Mouse (Mus musculus): ENCODE measurements at regions not wholly inside any gene's neighbourhood (a gene's known extent, or its start where the extent isn't known, plus 50 kb on each side); places are given as distances from the start of the nearest gene placed in this dataset.

DNA sequence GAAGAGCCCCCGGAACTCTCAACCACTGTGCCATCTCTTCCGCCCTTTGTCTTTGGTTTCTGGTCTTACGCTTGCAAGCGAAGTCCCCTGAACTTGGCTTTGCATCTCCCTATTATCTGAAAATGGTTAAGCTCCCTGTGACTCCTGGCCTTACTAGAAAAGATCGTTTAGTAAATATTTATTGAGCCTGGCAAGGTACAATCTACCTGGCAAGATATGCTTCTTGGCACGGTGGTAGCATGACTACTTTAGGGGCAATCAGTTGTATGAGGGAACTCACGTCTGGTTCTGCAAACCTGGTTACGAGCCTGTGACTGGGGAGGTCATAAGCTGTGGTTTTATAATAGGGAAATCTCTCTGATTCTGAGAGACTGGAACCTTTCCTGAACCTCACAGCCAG lies 103.4 kb upstream of the Hnrnpa3 start:
- Histone ChIP-seq H3K36me3 (replicated peaks) (no peaks in the 10 kb centered on the region), H3K9me3 (replicated peaks) (no peaks in the 10 kb centered on the region), H3K4me3 (ENCODE audit: low read depth, low read length) (no peak overlapping the region), H3K27me3 (ENCODE audit: insufficient read depth, low read length) (peaks cover 2% of the 10 kb centered on the region; the same call in 1 of the 2 replicates), H3K4me1 (ENCODE audit: insufficient read depth, low read depth, low read length) (no peaks in the 10 kb centered on the region)
- ATAC-seq (ENCODE audit: extremely low read depth, insufficient number of reproducible peaks, low FRiP score, poor library complexity, severe bottlenecking): no peak
- no peak for DNase-seq (ENCODE audit: low spot score)
- no peak for TF ChIP-seq GATA2 (IDR thresholded peaks at IDR 0.05; ENCODE audit: borderline replicate concordance, low read depth, low read length)
- no peak for TF ChIP-seq CTCF (IDR thresholded peaks at IDR 0.05; ENCODE audit: low read depth, low read length)
- TF ChIP-seq POLR2AphosphoS5 (IDR thresholded peaks at IDR 0.05; ENCODE audit: insufficient replicate concordance, low read depth, low read length): no peak
- TF ChIP-seq TAL1 (conservative IDR thresholded peaks at IDR 0.05; ENCODE audit: low read depth, low read length): no peak
- TF ChIP-seq GATA1 (IDR thresholded peaks at IDR 0.05; ENCODE audit: borderline replicate concordance, low read length): no peak

DNA sequence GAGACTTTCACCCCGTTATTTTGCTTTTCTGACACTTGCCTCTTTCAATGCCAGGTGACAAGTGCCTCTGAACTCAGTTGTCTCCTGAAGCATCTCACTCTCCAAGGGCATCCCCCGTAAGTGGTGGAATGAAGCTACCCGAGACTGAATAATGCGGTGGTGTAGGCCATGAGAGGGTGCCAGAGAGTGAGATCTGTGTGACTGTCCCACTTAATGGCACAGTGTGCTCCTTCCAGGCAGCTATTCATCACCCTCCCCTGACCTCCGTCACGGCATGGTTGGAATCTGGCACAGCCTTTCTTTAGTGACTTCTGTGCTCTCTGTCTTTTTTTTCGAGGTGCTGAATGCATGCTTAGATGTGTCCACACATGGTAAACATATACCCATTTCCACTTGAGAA lies 102.3 kb upstream of the Hnrnpa3 start:
- TF ChIP-seq POLR2AphosphoS5 (IDR thresholded peaks at IDR 0.05; ENCODE audit: insufficient replicate concordance, low read depth, low read length) (no peak), CTCF (IDR thresholded peaks at IDR 0.05; ENCODE audit: low read depth, low read length) (no peak), TAL1 (conservative IDR thresholded peaks at IDR 0.05; ENCODE audit: low read depth, low read length) (no peak), GATA1 (IDR thresholded peaks at IDR 0.05; ENCODE audit: borderline replicate concordance, low read length) (no peak), GATA2 (IDR thresholded peaks at IDR 0.05; ENCODE audit: borderline replicate concordance, low read depth, low read length) (no peak)
- Histone ChIP-seq H3K4me1 (ENCODE audit: insufficient read depth, low read depth, low read length) (no peaks in the 10 kb centered on the region), H3K9me3 (replicated peaks) (no peaks in the 10 kb centered on the region), H3K36me3 (replicated peaks) (no peaks in the 10 kb centered on the region), H3K4me3 (ENCODE audit: low read depth, low read length) (no peak overlapping the region), H3K27me3 (ENCODE audit: insufficient read depth, low read length) (peaks cover 2% of the 10 kb centered on the region; the same call in 1 of the 2 replicates)
- ATAC-seq (ENCODE audit: extremely low read depth, insufficient number of reproducible peaks, low FRiP score, poor library complexity, severe bottlenecking) (no peak), DNase-seq (ENCODE audit: low spot score) (no peak)

DNA sequence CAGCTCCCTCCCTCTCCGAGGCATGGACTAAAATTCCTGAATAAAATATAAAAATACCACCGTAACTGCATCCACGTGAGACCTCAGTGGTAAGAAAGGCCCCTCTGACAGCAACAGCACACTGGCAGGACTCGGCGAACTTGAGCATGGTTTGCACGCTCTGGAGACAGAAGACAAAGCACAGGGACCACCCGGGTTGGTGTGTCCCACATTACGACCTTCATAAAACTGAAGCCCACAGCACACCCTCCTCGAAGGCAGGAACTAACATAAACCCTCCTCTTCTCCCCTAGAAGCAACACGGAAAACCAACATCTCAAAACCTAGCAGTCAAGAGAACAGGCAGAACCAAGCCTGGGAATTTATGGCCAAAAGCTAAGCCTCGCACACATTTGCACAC lies 101.7 kb upstream of the Hnrnpa3 start:
- Histone ChIP-seq H3K9me3 (replicated peaks) (no peaks in the 10 kb centered on the region), H3K4me1 (ENCODE audit: insufficient read depth, low read depth, low read length) (no peaks in the 10 kb centered on the region), H3K36me3 (replicated peaks) (no peaks in the 10 kb centered on the region), H3K27me3 (ENCODE audit: insufficient read depth, low read length) (peaks cover 2% of the 10 kb centered on the region; the same call in 1 of the 2 replicates), H3K4me3 (ENCODE audit: low read depth, low read length) (no peak overlapping the region)
- no peak for DNase-seq (ENCODE audit: low spot score)
- no peak for ATAC-seq (ENCODE audit: extremely low read depth, insufficient number of reproducible peaks, low FRiP score, poor library complexity, severe bottlenecking)
- TF ChIP-seq POLR2AphosphoS5 (IDR thresholded peaks at IDR 0.05; ENCODE audit: insufficient replicate concordance, low read depth, low read length) (no peak), TAL1 (conservative IDR thresholded peaks at IDR 0.05; ENCODE audit: low read depth, low read length) (no peak), GATA1 (IDR thresholded peaks at IDR 0.05; ENCODE audit: borderline replicate concordance, low read length) (no peak), CTCF (IDR thresholded peaks at IDR 0.05; ENCODE audit: low read depth, low read length) (no peak), GATA2 (IDR thresholded peaks at IDR 0.05; ENCODE audit: borderline replicate concordance, low read depth, low read length) (no peak)

DNA sequence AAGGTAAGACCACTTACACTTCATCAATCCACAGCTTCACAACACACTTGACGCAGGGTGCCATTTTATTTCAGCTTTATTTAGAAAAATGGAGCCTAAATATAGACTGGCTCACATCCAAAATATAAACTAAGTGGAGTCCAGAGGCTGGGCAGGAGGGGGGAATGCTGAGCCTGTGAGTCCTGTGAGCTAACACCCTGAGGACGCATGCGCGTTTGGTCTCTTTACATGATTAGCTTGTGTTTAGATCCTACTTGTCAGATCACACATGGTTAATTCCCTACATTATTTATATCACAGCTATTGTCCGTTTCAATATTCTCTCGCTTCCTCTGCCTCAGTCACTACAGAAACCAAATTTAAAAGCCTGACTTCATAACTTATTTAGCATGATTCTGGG lies 99.1 kb upstream of the Hnrnpa3 start:
- TF ChIP-seq POLR2AphosphoS5 (IDR thresholded peaks at IDR 0.05; ENCODE audit: insufficient replicate concordance, low read depth, low read length) (no peak), GATA2 (IDR thresholded peaks at IDR 0.05; ENCODE audit: borderline replicate concordance, low read depth, low read length) (no peak), GATA1 (IDR thresholded peaks at IDR 0.05; ENCODE audit: borderline replicate concordance, low read length) (no peak), CTCF (IDR thresholded peaks at IDR 0.05; ENCODE audit: low read depth, low read length) (no peak), TAL1 (conservative IDR thresholded peaks at IDR 0.05; ENCODE audit: low read depth, low read length) (no peak)
- Histone ChIP-seq H3K27me3 (ENCODE audit: insufficient read depth, low read length) (no peaks in the 10 kb centered on the region; the same call in 1 of the 2 replicates), H3K9me3 (replicated peaks) (no peaks in the 10 kb centered on the region), H3K4me1 (ENCODE audit: insufficient read depth, low read depth, low read length) (no peaks in the 10 kb centered on the region), H3K4me3 (ENCODE audit: low read depth, low read length) (no peak overlapping the region), H3K36me3 (replicated peaks) (no peaks in the 10 kb centered on the region)
- ATAC-seq (ENCODE audit: extremely low read depth, insufficient number of reproducible peaks, low FRiP score, poor library complexity, severe bottlenecking): no peak
- no peak for DNase-seq (ENCODE audit: low spot score)

DNA sequence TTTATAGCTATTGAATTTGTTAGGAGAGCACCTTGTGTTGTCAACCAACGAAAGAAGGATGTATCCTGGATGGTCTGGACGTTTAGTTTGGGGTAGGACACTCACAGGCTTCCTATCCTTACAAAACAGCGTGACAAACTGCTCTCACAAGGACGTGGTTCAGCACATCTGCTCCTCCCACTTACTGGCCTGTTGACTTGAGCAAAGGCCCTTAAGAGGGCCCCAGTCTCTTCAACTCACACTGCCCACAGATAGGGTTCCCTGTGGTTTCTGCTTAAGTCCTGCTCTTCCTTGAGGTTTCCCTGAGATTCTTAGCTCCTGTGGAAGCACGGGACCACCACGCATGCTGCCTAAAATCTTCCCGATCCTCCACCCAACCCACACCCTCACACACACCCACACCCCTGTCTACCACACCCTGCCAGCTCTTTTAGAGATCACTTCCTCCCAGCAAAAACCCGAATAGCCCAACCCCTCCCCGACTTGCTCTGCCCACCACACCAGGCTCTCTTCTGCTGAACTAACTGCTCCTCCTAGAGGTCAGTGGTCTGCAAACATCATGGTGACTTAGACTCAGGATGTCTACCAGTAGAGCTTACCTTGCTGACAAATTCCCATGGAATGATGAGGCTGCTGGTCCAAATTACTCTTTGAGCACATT lies 95.7 kb upstream of the Hnrnpa3 start:
- DNase-seq (ENCODE audit: low spot score): no peak
- H3K4me3 ChIP-seq (ENCODE audit: low read depth, low read length): no peak overlapping the region
- H3K36me3 ChIP-seq (replicated peaks): no peaks in the 10 kb centered on the region
- TF ChIP-seq GATA1 (IDR thresholded peaks at IDR 0.05; ENCODE audit: borderline replicate concordance, low read length): no peak
- TF ChIP-seq CTCF (IDR thresholded peaks at IDR 0.05; ENCODE audit: low read depth, low read length): no peak
- TF ChIP-seq GATA2 (IDR thresholded peaks at IDR 0.05; ENCODE audit: borderline replicate concordance, low read depth, low read length): no peak
- no peak for TF ChIP-seq POLR2AphosphoS5 (IDR thresholded peaks at IDR 0.05; ENCODE audit: insufficient replicate concordance, low read depth, low read length)
- no peak for TF ChIP-seq TAL1 (conservative IDR thresholded peaks at IDR 0.05; ENCODE audit: low read depth, low read length)
- ATAC-seq (ENCODE audit: extremely low read depth, insufficient number of reproducible peaks, low FRiP score, poor library complexity, severe bottlenecking): no peak
- no peaks in the 10 kb centered on the region for H3K4me1 ChIP-seq (ENCODE audit: insufficient read depth, low read depth, low read length)
- no peaks in the 10 kb centered on the region; the same call in 1 of the 2 replicates for H3K27me3 ChIP-seq (ENCODE audit: insufficient read depth, low read length)
- H3K9me3 ChIP-seq (replicated peaks): no peaks in the 10 kb centered on the region

DNA sequence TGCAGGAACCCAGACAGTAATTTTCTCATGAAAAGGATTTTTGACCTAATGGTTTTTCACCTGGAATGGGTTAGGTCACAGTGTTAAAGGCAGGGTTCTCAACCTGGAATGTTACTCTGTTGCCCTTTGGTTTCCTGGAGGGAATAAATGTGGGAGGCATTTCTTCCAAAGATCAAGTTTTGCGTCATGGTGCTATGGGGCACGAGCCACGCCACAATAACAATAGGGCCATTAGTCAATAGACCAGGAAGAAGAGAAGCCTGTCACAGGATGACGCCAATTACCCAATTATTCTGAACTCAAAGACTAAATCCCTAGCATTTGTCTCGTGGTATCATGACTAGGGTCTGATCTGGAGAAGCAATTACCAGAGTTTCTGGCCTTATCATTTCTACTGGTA lies 94.3 kb upstream of the Hnrnpa3 start:
- Histone ChIP-seq H3K27me3 (ENCODE audit: insufficient read depth, low read length) (no peaks in the 10 kb centered on the region; the same call in none of the 2 replicates), H3K4me1 (ENCODE audit: insufficient read depth, low read depth, low read length) (no peaks in the 10 kb centered on the region), H3K9me3 (replicated peaks) (no peaks in the 10 kb centered on the region), H3K36me3 (replicated peaks) (no peaks in the 10 kb centered on the region), H3K4me3 (ENCODE audit: low read depth, low read length) (no peak overlapping the region)
- no peak for DNase-seq (ENCODE audit: low spot score)
- TF ChIP-seq GATA1 (IDR thresholded peaks at IDR 0.05; ENCODE audit: borderline replicate concordance, low read length): no peak
- TF ChIP-seq CTCF (IDR thresholded peaks at IDR 0.05; ENCODE audit: low read depth, low read length): no peak
- no peak for TF ChIP-seq TAL1 (conservative IDR thresholded peaks at IDR 0.05; ENCODE audit: low read depth, low read length)
- TF ChIP-seq GATA2 (IDR thresholded peaks at IDR 0.05; ENCODE audit: borderline replicate concordance, low read depth, low read length): no peak
- no peak for TF ChIP-seq POLR2AphosphoS5 (IDR thresholded peaks at IDR 0.05; ENCODE audit: insufficient replicate concordance, low read depth, low read length)
- no peak for ATAC-seq (ENCODE audit: extremely low read depth, insufficient number of reproducible peaks, low FRiP score, poor library complexity, severe bottlenecking)

All from G1E (cell line).